Mouse (Mus musculus): ENCODE data around the gene Gucy2g. TPM values are rescaled to one million over a fixed set of nuclear protein-coding genes. Genes with fewer than 3 reads are reported as not detected.

Gucy2g gene
- polyA plus RNA-seq (2012; rRNA removed), result 0.32 TPM in 2 replicates

GRCm38 (mm10) chr19:55241186-55241645, at the start of gene Gucy2g:
Gucy2g (minus strand) TSS chr19:55241236.
- 85% methylated on average over 6 of the region's 6 CpGs for WGBS
- DNase-seq, result no peak
- H3K4me3 ChIP-seq (replicated peaks; ENCODE audit: extremely low read depth, low read depth, low read length), result no peak within 1 kb of the TSS
- TF ChIP-seq POLR2A (IDR thresholded peaks at IDR 0.05; ENCODE audit: borderline replicate concordance, extremely low read depth, low read depth, low read length) (no peak), CTCF (IDR thresholded peaks at IDR 0.05; ENCODE audit: insufficient read depth, low read length) (no peak)
- peaks cover 7% of the 10 kb centered on the region; the same call in 1 of the 2 replicates for H3K4me1 ChIP-seq (ENCODE audit: control insufficient read depth, insufficient read depth, low read length)

- H3K4me3 ChIP-seq (replicated peaks; ENCODE audit: extremely low read depth, low read depth, low read length), result no peak overlapping the region
- no peaks in the 10 kb centered on the region for H3K4me1 ChIP-seq (ENCODE audit: control insufficient read depth, insufficient read depth, low read length)
- TF ChIP-seq CTCF (IDR thresholded peaks at IDR 0.05; ENCODE audit: insufficient read depth, low read length), result no peak
- TF ChIP-seq POLR2A (IDR thresholded peaks at IDR 0.05; ENCODE audit: borderline replicate concordance, extremely low read depth, low read depth, low read length), result no peak
- DNase-seq, result no peak
These were observed 47.9 kb upstream of the Gucy2g start for GRCm38 (mm10) chr19:55288974-55289373.

GRCm38 (mm10) chr19:55286034-55286433, 45.0 kb upstream of the Gucy2g start:
- DNase-seq, result no peak
- TF ChIP-seq CTCF (IDR thresholded peaks at IDR 0.05; ENCODE audit: insufficient read depth, low read length) (no peak), POLR2A (IDR thresholded peaks at IDR 0.05; ENCODE audit: borderline replicate concordance, extremely low read depth, low read depth, low read length) (no peak)
- Histone ChIP-seq H3K4me1 (ENCODE audit: control insufficient read depth, insufficient read depth, low read length) (no peaks in the 10 kb centered on the region), H3K4me3 (replicated peaks; ENCODE audit: extremely low read depth, low read depth, low read length) (no peak overlapping the region)
- WGBS, result 88% methylated on average over 4 of the region's 4 CpGs

- H3K4me1 ChIP-seq (ENCODE audit: control insufficient read depth, insufficient read depth, low read length), result no peaks in the 10 kb centered on the region
- H3K4me3 ChIP-seq (replicated peaks; ENCODE audit: extremely low read depth, low read depth, low read length), result no peak overlapping the region
These were observed 43.1 kb upstream of the Gucy2g start for GRCm38 (mm10) chr19:55284093-55284492.

GRCm38 (mm10) chr19:55276770-55277169, 35.7 kb upstream of the Gucy2g start:
- TF ChIP-seq CTCF (IDR thresholded peaks at IDR 0.05; ENCODE audit: insufficient read depth, low read length), result no peak
- TF ChIP-seq POLR2A (IDR thresholded peaks at IDR 0.05; ENCODE audit: borderline replicate concordance, extremely low read depth, low read depth, low read length), result no peak
- H3K4me1 ChIP-seq (ENCODE audit: control insufficient read depth, insufficient read depth, low read length), result peaks cover 2% of the 10 kb centered on the region; the same call in 1 of the 2 replicates
- DNase-seq, result no peak
- 63% methylated on average over 3 of the region's 3 CpGs for WGBS
- H3K4me3 ChIP-seq (replicated peaks; ENCODE audit: extremely low read depth, low read depth, low read length), result no peak overlapping the region

More at GRCm38 (mm10) chr19:55284093-55284492, 43.1 kb upstream of the Gucy2g start:
- DNase-seq, result no peak
- TF ChIP-seq POLR2A (IDR thresholded peaks at IDR 0.05; ENCODE audit: borderline replicate concordance, extremely low read depth, low read depth, low read length) (no peak), CTCF (IDR thresholded peaks at IDR 0.05; ENCODE audit: insufficient read depth, low read length) (no peak)
- WGBS, result 82% methylated on average over 4 of the region's 4 CpGs

- no peak for DNase-seq
- WGBS, result 74% methylated on average over 4 of the region's 4 CpGs
- Histone ChIP-seq H3K4me3 (replicated peaks; ENCODE audit: extremely low read depth, low read depth, low read length) (no peak overlapping the region), H3K4me1 (ENCODE audit: control insufficient read depth, insufficient read depth, low read length) (peaks cover 2% of the 10 kb centered on the region; the same call in 1 of the 2 replicates)
- TF ChIP-seq CTCF (IDR thresholded peaks at IDR 0.05; ENCODE audit: insufficient read depth, low read length), result no peak
- no peak for TF ChIP-seq POLR2A (IDR thresholded peaks at IDR 0.05; ENCODE audit: borderline replicate concordance, extremely low read depth, low read depth, low read length)
These were observed 35.1 kb upstream of the Gucy2g start for GRCm38 (mm10) chr19:55276100-55276499.

GRCm38 (mm10) chr19:55273340-55273739, 32.3 kb upstream of the Gucy2g start:
- no peak for DNase-seq
- TF ChIP-seq CTCF (IDR thresholded peaks at IDR 0.05; ENCODE audit: insufficient read depth, low read length), result no peak
- TF ChIP-seq POLR2A (IDR thresholded peaks at IDR 0.05; ENCODE audit: borderline replicate concordance, extremely low read depth, low read depth, low read length), result no peak
- no peak overlapping the region for H3K4me3 ChIP-seq (replicated peaks; ENCODE audit: extremely low read depth, low read depth, low read length)
- WGBS, result 66% methylated on average over 6 of the region's 6 CpGs
- H3K4me1 ChIP-seq (ENCODE audit: control insufficient read depth, insufficient read depth, low read length), result peaks cover 9% of the 10 kb centered on the region

GRCm38 (mm10) chr19:55271448-55271847, 30.4 kb upstream of the Gucy2g start:
- 46% methylated on average over 3 of the region's 3 CpGs for WGBS
- no peak for DNase-seq
- TF ChIP-seq CTCF (IDR thresholded peaks at IDR 0.05; ENCODE audit: insufficient read depth, low read length) (no peak), POLR2A (IDR thresholded peaks at IDR 0.05; ENCODE audit: borderline replicate concordance, extremely low read depth, low read depth, low read length) (no peak)
- no peak overlapping the region for H3K4me3 ChIP-seq (replicated peaks; ENCODE audit: extremely low read depth, low read depth, low read length)
- peaks cover 11% of the 10 kb centered on the region for H3K4me1 ChIP-seq (ENCODE audit: control insufficient read depth, insufficient read depth, low read length)

GRCm38 (mm10) chr19:55269051-55269450, 28.0 kb upstream of the Gucy2g start:
- H3K4me1 ChIP-seq (ENCODE audit: control insufficient read depth, insufficient read depth, low read length), result peaks cover 13% of the 10 kb centered on the region
- no peak for TF ChIP-seq CTCF (IDR thresholded peaks at IDR 0.05; ENCODE audit: insufficient read depth, low read length)
- no peak for TF ChIP-seq POLR2A (IDR thresholded peaks at IDR 0.05; ENCODE audit: borderline replicate concordance, extremely low read depth, low read depth, low read length)
- WGBS, result 48% methylated on average over 5 of the region's 5 CpGs
- no peak overlapping the region for H3K4me3 ChIP-seq (replicated peaks; ENCODE audit: extremely low read depth, low read depth, low read length)
- no peak for DNase-seq

- 51% methylated on average over 3 of the region's 3 CpGs for WGBS
- Histone ChIP-seq H3K4me1 (ENCODE audit: control insufficient read depth, insufficient read depth, low read length) (peaks cover 13% of the 10 kb centered on the region), H3K4me3 (replicated peaks; ENCODE audit: extremely low read depth, low read depth, low read length) (no peak overlapping the region)
- DNase-seq, result no peak
- TF ChIP-seq CTCF (IDR thresholded peaks at IDR 0.05; ENCODE audit: insufficient read depth, low read length) (no peak), POLR2A (IDR thresholded peaks at IDR 0.05; ENCODE audit: borderline replicate concordance, extremely low read depth, low read depth, low read length) (no peak)
These were observed 27.1 kb upstream of the Gucy2g start for GRCm38 (mm10) chr19:55268150-55268549.

Measured in lung, adult 2 months (tissue).